Mouse (Mus musculus) intestine, postnatal 0 days (tissue): ENCODE results near the gene Ackr4. TPM values are rescaled to one million over a fixed set of nuclear protein-coding genes. Genes with fewer than 3 reads are reported as not detected.
A peak's percentile ranks its signal among the peaks of the same experiment; 100 is the strongest.

Source experiments
- ATAC-seq: fragments of 200-750 bp; cut with Nextera tagmentation; 2 replicates; pipeline ENCODE4 v1.8.0; 2017; ENCODE audit warnings: mild to moderate bottlenecking, moderate TSS enrichment, moderate library complexity
- H3K27ac ChIP-seq: fragments of 300-500 bp; sonication (generic); 2 replicates; pipeline ENCODE4 v1.5.1; 2014; ENCODE audit warnings: mild to moderate bottlenecking, low read depth, low read length, moderate library complexity
- H3K27me3 ChIP-seq: fragments of 300-500 bp; sonication (generic); replicated peaks from 2 replicates; pipeline ENCODE4 v1.6.1; 2014; ENCODE audit warnings: low read length, mixed read lengths; ENCODE audit not compliant: control insufficient read depth, insufficient read depth
- H3K36me3 ChIP-seq: fragments of 300-500 bp; sonication (generic); 2 replicates; pipeline ENCODE4 v1.6.1; 2014; ENCODE audit warnings: mild to moderate bottlenecking, moderate library complexity; ENCODE audit not compliant: control insufficient read depth, insufficient read depth
- H3K4me1 ChIP-seq: fragments of 300-500 bp; sonication (generic); replicated peaks from 2 replicates; pipeline ENCODE4 v1.6.1; 2014; ENCODE audit warnings: antibody characterized with exemption, low read length, mixed read lengths; ENCODE audit not compliant: control insufficient read depth, insufficient read depth
- H3K4me2 ChIP-seq: fragments of 300-500 bp; sonication (generic); replicated peaks from 2 replicates; pipeline ENCODE4 v1.6.1; 2014; ENCODE audit warnings: low read depth, mild to moderate bottlenecking, moderate library complexity
- H3K4me3 ChIP-seq: fragments of 300-500 bp; sonication (generic); 2 replicates; pipeline ENCODE4 v1.5.1; 2014; ENCODE audit warnings: low read depth, low read length
- H3K9ac ChIP-seq: fragments of 300-500 bp; sonication (generic); 2 replicates; pipeline ENCODE4 v1.6.1; 2014; ENCODE audit warnings: mild to moderate bottlenecking, low read depth, low read length
- H3K9me3 ChIP-seq: fragments of 300-500 bp; sonication (generic); 2 replicates; pipeline ENCODE4 v1.6.1; 2016; ENCODE audit warnings: mixed run types; ENCODE audit not compliant: control insufficient read depth
- CTCF ChIP-seq: sonication (generic); IDR thresholded peaks from 2 replicates; pipeline ENCODE4 v1.5.1; 2016; ENCODE audit warnings: low read depth, mild to moderate bottlenecking, control low read depth, antibody characterized with exemption, moderate library complexity
- WGBS: fragments of 180-500 bp; shearing (Covaris S2); extraction: QIAGEN DNeasy Blood & Tissue Kit; methylation state at CpG from one replicate; pipeline ENCODE4 v1.1.7; 2014; 5-methylcytosine and 5-hydroxymethylcytosine counted together
- polyA plus RNA-seq: library from polyadenylated mRNA; unstranded; fragments of >200 nt; fragmentation: Nextera tagmentation; extraction: Ambion mirVana; gene quantifications from 2 replicates; pipeline ENCODE4 v1.2.1, GENCODE M21; 2015

Ackr4 gene
- polyA plus RNA-seq, 1 experiment from 2014 or later, result 7.0 TPM

DNA sequence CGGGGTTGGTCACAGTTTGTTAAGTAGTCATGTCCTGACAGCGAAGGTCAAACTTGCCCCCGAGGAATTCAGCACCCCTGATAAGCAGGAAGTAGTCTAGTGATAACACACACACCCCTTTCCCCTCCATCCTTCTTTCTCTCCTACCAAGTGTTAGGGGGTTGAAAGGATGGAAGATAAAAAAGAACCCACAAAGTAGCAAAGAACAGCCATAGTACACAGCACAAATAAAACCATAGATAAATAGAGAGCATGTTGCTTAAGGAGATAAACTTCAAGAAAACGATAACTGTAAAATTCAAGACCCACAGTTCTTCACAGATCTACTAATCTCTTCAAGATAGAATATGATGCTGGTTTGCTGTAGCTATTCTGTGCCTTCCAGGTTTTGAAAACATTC, 56.5 kb downstream of the Ackr4 start:
- Histone ChIP-seq H3K4me1 (no peaks in the 10 kb centered on the region; the same call in 1 of the 2 replicates), H3K4me2 (no peak overlapping the region), H3K9me3 (no peaks in the 10 kb centered on the region), H3K36me3 (peaks cover 10% of the 10 kb centered on the region; the same call in 1 of the 2 replicates), H3K4me3 (no peak overlapping the region), H3K27me3 (no peaks in the 10 kb centered on the region), H3K27ac (no peak overlapping the region), H3K9ac (no peak overlapping the region)
- no peak for TF ChIP-seq CTCF
- ATAC-seq, result no peak
- 58% methylated on average over 4 of the region's 4 CpGs for WGBS

DNA sequence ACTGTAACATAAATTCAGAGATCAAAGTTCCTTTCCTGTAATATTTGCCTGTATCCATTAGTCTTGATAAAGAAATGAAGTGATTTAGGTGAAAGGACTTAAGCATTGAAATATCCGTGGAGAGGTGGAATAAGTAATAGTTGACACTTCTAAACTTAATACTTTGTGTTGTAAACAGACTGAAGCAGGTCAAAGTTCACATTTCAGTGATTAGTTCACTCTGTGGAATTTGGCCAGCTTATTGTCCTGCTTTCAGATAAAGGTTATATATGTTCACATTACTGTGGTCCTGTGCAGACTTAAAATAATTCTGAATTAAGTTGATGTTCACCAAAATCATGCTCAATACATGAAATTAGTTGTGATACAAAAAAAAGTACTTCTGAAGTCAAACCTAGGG, 62.2 kb downstream of the Ackr4 start:
- no peak for TF ChIP-seq CTCF
- H3K36me3 ChIP-seq, result peaks cover 3% of the 10 kb centered on the region; the same call in 1 of the 2 replicates
- 18% methylated on average over 1 of the region's 1 CpGs for WGBS
- H3K27ac ChIP-seq, result no peak overlapping the region; the same call in none of the 2 replicates
- no peaks in the 10 kb centered on the region for H3K27me3 ChIP-seq
- ATAC-seq, result no peak
- no peak overlapping the region for H3K9ac ChIP-seq
- peak overlapping the region; percentile 83 for H3K4me2 ChIP-seq
- H3K4me1 ChIP-seq, result peaks cover 6% of the 10 kb centered on the region
- peak overlapping the region; percentile 100; the same call in 1 of the 2 replicates for H3K4me3 ChIP-seq
- no peaks in the 10 kb centered on the region for H3K9me3 ChIP-seq

DNA sequence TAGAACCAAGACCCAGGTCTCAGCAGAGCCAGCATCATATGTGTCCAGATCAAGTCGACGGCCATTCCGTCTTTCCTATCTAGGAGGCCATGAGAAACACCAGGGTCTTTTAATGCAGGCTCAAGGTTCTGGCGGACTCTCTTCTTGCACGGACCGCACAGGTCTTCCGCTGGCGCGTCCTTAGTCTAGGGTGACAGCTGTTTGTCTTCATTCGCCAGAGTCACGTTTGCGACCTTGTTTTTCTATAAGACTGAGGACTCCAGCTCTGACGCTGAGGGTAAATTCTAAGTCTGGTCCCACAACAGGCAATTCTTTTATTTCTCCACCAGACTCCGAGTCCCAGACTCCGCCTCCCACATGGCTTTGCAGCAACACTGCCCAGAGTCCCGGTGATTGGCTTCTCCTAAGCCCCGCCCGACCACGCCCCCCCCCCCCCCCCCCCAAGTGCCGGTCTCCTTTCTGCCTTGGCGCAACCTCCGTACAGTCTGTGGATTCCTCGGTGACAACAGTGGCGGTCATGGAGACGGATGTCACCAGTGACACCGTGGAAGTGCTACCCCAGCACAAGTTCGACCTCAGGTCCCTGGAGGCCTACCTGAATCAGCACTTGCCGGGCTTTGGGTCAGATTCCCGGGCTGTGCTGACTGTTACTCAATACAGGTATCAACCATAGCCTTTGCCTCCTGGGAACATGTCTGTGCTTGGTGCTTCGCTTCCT, 63.3 kb downstream of the Ackr4 start, which contains the start of gene Acad11:
TSS of gene Acad11 (plus strand) at position 134 of the 718 bp plus-strand sequence.
- H3K4me2 ChIP-seq, result peak within 1 kb of the TSS; percentile 83
- no peaks in the 10 kb centered on the region for H3K27me3 ChIP-seq
- H3K9me3 ChIP-seq, result no peaks in the 10 kb centered on the region
- H3K4me3 ChIP-seq, result peak within 1 kb of the TSS; percentile 100
- peak; percentile 95 for ATAC-seq
- no peak for TF ChIP-seq CTCF
- H3K9ac ChIP-seq, result peak within 1 kb of the TSS; percentile 85
- WGBS, result under 1% methylated on average over 30 of the region's 30 CpGs
- H3K27ac ChIP-seq, result peak within 1 kb of the TSS; percentile 82
- peaks cover 6% of the 10 kb centered on the region; the same call in 1 of the 2 replicates for H3K36me3 ChIP-seq
- H3K4me1 ChIP-seq, result peaks cover 6% of the 10 kb centered on the region

DNA sequence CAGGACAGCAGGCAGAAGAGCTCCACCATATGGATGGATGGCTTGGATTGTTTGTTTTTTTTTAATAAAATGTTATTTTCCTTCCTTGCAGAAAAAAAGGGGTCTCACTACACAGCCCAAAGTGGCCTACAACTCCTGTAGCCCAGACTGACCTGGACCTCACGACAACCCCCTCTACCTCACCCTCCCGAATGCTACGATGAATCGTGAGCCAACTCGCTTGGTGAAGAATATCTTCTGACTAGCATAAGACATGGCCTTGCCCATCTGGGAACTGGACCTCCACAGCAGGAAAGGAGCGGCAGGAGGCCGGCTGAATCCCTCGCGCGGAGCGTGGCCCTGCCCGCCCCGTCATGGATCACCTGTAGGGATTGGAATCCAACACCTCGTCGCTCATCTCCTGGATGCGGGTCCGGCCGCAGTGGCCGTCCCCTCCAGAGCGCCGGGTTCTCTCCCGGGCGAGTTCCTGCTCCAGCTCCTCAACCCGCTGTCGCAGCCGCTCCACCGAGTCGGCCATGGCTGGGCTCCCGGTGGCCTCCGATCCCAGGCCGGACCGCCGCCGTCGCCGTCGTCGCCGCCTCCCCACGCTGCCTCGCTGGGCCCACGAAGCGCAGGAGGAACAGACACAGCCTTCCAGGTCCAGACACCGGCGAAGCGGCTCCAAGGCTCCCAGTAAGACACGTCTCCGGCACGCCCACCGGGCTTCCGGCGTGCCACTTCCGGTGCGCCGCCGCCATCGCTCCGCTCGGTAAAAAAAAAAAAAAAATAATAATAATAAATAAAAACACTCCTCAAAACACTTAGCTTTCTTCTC, 64.1 kb downstream of the Ackr4 start, which contains the start of gene Uba5:
TSS of gene Uba5 (minus strand) at position 705 of the 814 bp plus-strand sequence.
- Histone ChIP-seq H3K9me3 (no peaks in the 10 kb centered on the region), H3K4me3 (peak within 1 kb of the TSS; percentile 100), H3K36me3 (peaks cover 13% of the 10 kb centered on the region), H3K4me2 (peak within 1 kb of the TSS; percentile 83), H3K9ac (peak within 1 kb of the TSS; percentile 85), H3K27ac (peak within 1 kb of the TSS; percentile 82), H3K4me1 (peaks cover 6% of the 10 kb centered on the region), H3K27me3 (no peaks in the 10 kb centered on the region)
- ATAC-seq, result peak; percentile 76
- WGBS, result under 1% methylated on average over 58 of the region's 59 CpGs
- no peak for TF ChIP-seq CTCF

DNA sequence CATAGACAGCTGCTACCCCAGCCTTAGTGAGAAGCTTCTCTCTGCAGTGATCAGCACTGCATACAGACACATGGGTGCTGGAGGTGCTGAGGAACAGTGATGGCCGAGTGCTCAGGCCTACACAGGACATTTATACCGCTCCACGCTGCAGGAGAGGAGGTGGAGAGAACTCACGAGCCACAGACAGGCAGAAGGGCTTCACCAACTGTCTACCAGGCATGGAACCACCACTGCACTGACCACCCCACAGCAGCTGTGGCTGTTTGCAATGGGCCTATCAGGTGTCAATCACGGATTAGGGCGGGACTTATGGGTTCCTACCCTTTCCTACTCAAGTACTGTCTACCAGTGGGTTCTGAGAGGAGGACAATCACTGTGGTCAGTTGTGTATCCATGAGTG, 75.7 kb downstream of the Ackr4 start:
- no peaks in the 10 kb centered on the region for H3K4me1 ChIP-seq
- no peak overlapping the region for H3K27ac ChIP-seq
- H3K9me3 ChIP-seq, result no peaks in the 10 kb centered on the region
- ATAC-seq, result no peak
- H3K4me2 ChIP-seq, result no peak overlapping the region
- 95% methylated on average over 6 of the region's 6 CpGs for WGBS
- no peaks in the 10 kb centered on the region for H3K27me3 ChIP-seq
- TF ChIP-seq CTCF, result no peak
- H3K36me3 ChIP-seq, result peaks cover 87% of the 10 kb centered on the region
- no peak overlapping the region for H3K4me3 ChIP-seq
- H3K9ac ChIP-seq, result no peak overlapping the region

DNA sequence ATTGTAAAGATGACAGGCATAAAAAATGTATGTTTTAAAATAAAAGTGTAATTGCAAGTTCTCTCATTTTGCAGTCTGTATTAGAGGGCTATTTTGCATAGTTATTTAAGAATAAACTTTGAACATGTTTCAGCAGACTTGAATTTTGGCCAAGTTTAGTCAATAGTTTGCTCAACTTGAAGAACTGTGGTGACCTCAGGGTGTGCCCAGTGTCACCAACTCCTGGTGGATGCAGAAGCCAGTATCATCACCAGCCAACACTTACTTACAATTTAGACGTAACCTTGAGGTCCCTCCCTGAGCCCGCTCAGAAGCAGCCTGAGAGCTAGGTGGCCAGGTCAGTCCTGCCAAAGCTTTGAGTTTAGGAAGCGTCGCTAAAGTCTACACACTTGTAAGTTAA, 83.1 kb downstream of the Ackr4 start:
- WGBS, result 80% methylated on average over 4 of the region's 4 CpGs

More for the DNA sequence above, 83.1 kb downstream of the Ackr4 start:
- no peaks in the 10 kb centered on the region for H3K27me3 ChIP-seq
- no peak overlapping the region for H3K27ac ChIP-seq
- no peak for TF ChIP-seq CTCF
- no peak for ATAC-seq
- H3K9me3 ChIP-seq, result no peaks in the 10 kb centered on the region
- no peak overlapping the region for H3K9ac ChIP-seq
- no peak overlapping the region for H3K4me3 ChIP-seq
- H3K4me2 ChIP-seq, result no peak overlapping the region
- peaks cover 29% of the 10 kb centered on the region for H3K36me3 ChIP-seq
- H3K4me1 ChIP-seq, result no peaks in the 10 kb centered on the region
